Mouse (Mus musculus) limb, embryonic 12.5 days (tissue): ENCODE results near the gene Wiz. TPM values are rescaled to one million over a fixed set of nuclear protein-coding genes. Genes with fewer than 3 reads are reported as not detected.
A peak's percentile ranks its signal among the peaks of the same experiment; 100 is the strongest.

ENCODE experiments used
- ATAC-seq: fragments of 200-750 bp; cut with Nextera tagmentation; 2 replicates; pipeline ENCODE4 v1.8.0; 2017; ENCODE audit warnings: low read depth, moderate TSS enrichment; ENCODE audit not compliant: insufficient number of reproducible peaks, insufficient read depth, low FRiP score, low TSS enrichment
- H3K27ac ChIP-seq: fragments of 300-500 bp; sonication (generic); 2 replicates; pipeline ENCODE4 v1.5.1; 2016; ENCODE audit warnings: mild to moderate bottlenecking, moderate library complexity
- H3K27me3 ChIP-seq: fragments of 300-500 bp; sonication (generic); 2 replicates; pipeline ENCODE4 v1.6.1; 2016; ENCODE audit warnings: mild to moderate bottlenecking, moderate library complexity
- H3K36me3 ChIP-seq: fragments of 300-500 bp; sonication (generic); 2 replicates; pipeline ENCODE4 v1.6.1; 2016; ENCODE audit warnings: mild to moderate bottlenecking, moderate library complexity
- H3K4me1 ChIP-seq: fragments of 300-500 bp; sonication (generic); replicated peaks from 2 replicates; pipeline ENCODE4 v1.6.1; 2016
- H3K4me2 ChIP-seq: fragments of 300-500 bp; sonication (generic); 2 replicates; pipeline ENCODE4 v1.6.1; 2016; ENCODE audit warnings: mild to moderate bottlenecking, moderate library complexity
- H3K4me3 ChIP-seq: fragments of 300-500 bp; sonication (generic); replicated peaks from 2 replicates; pipeline ENCODE4 v1.5.1; 2016; ENCODE audit warnings: mild to moderate bottlenecking
- H3K9ac ChIP-seq: fragments of 300-500 bp; sonication (generic); replicated peaks from 2 replicates; pipeline ENCODE4 v1.6.1; 2016; ENCODE audit warnings: mild to moderate bottlenecking, moderate library complexity
- H3K9me3 ChIP-seq: fragments of 300-500 bp; sonication (generic); 2 replicates; pipeline ENCODE4 v1.6.1; 2016; ENCODE audit warnings: mild to moderate bottlenecking, moderate library complexity
- WGBS: fragments of 180-500 bp; shearing (Covaris S2); methylation state at CpG from one replicate; pipeline ENCODE4 v1.1.7; 2016; 5-methylcytosine and 5-hydroxymethylcytosine counted together
- polyA plus RNA-seq: library from polyadenylated mRNA; unstranded; fragments of >200 nt; fragmentation: Nextera tagmentation; extraction: Ambion mirVana; gene quantifications from 2 replicates; pipeline ENCODE4 v1.2.1, GENCODE M21; 2016

Wiz gene
- polyA plus RNA-seq, 1 experiment from 2014 or later, result 30.0 TPM

- H3K9ac ChIP-seq, result no peak overlapping the region
- H3K27ac ChIP-seq, result no peak overlapping the region
- no peaks in the 10 kb centered on the region for H3K27me3 ChIP-seq
- 92% methylated on average over 7 of the region's 7 CpGs for WGBS
- no peak overlapping the region for H3K4me2 ChIP-seq
- no peak for ATAC-seq
- peaks cover 10% of the 10 kb centered on the region for H3K4me1 ChIP-seq
- H3K36me3 ChIP-seq, result peaks cover 96% of the 10 kb centered on the region
- no peaks in the 10 kb centered on the region for H3K9me3 ChIP-seq
- no peak overlapping the region for H3K4me3 ChIP-seq
Observed at GRCm38 (mm10) chr17:32358192-32358942, 30.9 kb downstream of the Wiz start.

- H3K9me3 ChIP-seq, result no peaks in the 10 kb centered on the region
- peaks cover 93% of the 10 kb centered on the region for H3K36me3 ChIP-seq
- 88% methylated on average over 24 of the region's 24 CpGs for WGBS
- ATAC-seq, result no peak
- no peak overlapping the region for H3K27ac ChIP-seq
- no peaks in the 10 kb centered on the region; the same call in 1 of the 2 replicates for H3K4me1 ChIP-seq
- H3K4me3 ChIP-seq, result no peak overlapping the region
- H3K4me2 ChIP-seq, result no peak overlapping the region
- no peaks in the 10 kb centered on the region for H3K27me3 ChIP-seq
- no peak overlapping the region for H3K9ac ChIP-seq
Observed at GRCm38 (mm10) chr17:32356766-32357760, 32.2 kb downstream of the Wiz start.

- Histone ChIP-seq H3K27ac (no peak overlapping the region), H3K9me3 (no peaks in the 10 kb centered on the region), H3K4me1 (no peaks in the 10 kb centered on the region), H3K9ac (no peak overlapping the region), H3K4me2 (no peak overlapping the region), H3K36me3 (peaks cover 85% of the 10 kb centered on the region), H3K27me3 (no peaks in the 10 kb centered on the region), H3K4me3 (no peak overlapping the region)
- 92% methylated on average over 9 of the region's 9 CpGs for WGBS
- ATAC-seq, result no peak
Observed at GRCm38 (mm10) chr17:32356281-32356680, 33.0 kb downstream of the Wiz start.

GRCm38 (mm10) chr17:32355031-32355430 is 34.2 kb downstream of the Wiz start:
- Histone ChIP-seq H3K4me2 (no peak overlapping the region), H3K27ac (no peak overlapping the region), H3K4me1 (no peaks in the 10 kb centered on the region), H3K36me3 (peaks cover 73% of the 10 kb centered on the region), H3K9me3 (no peaks in the 10 kb centered on the region), H3K4me3 (no peak overlapping the region), H3K27me3 (no peaks in the 10 kb centered on the region), H3K9ac (no peak overlapping the region)
- 92% methylated on average over 6 of the region's 6 CpGs for WGBS
- ATAC-seq, result no peak

GRCm38 (mm10) chr17:32354211-32354610 is 35.0 kb downstream of the Wiz start:
- 71% methylated on average over 5 of the region's 5 CpGs for WGBS
- H3K9ac ChIP-seq, result no peak overlapping the region
- peaks cover 7% of the 10 kb centered on the region for H3K4me1 ChIP-seq
- peaks cover 65% of the 10 kb centered on the region for H3K36me3 ChIP-seq
- H3K27ac ChIP-seq, result no peak overlapping the region
- H3K27me3 ChIP-seq, result no peaks in the 10 kb centered on the region
- H3K9me3 ChIP-seq, result no peaks in the 10 kb centered on the region
- no peak for ATAC-seq
- no peak overlapping the region for H3K4me3 ChIP-seq
- no peak overlapping the region for H3K4me2 ChIP-seq

GRCm38 (mm10) chr17:32353696-32354095 is 35.5 kb downstream of the Wiz start:
- Histone ChIP-seq H3K36me3 (peaks cover 60% of the 10 kb centered on the region), H3K9me3 (no peaks in the 10 kb centered on the region), H3K9ac (no peak overlapping the region), H3K4me3 (no peak overlapping the region), H3K4me2 (no peak overlapping the region), H3K27ac (no peak overlapping the region), H3K4me1 (peaks cover 13% of the 10 kb centered on the region), H3K27me3 (no peaks in the 10 kb centered on the region)
- no peak for ATAC-seq
- WGBS, result 98% methylated on average over 4 of the region's 4 CpGs

- no peak for ATAC-seq
- no peak overlapping the region for H3K27ac ChIP-seq
- no peaks in the 10 kb centered on the region for H3K9me3 ChIP-seq
- H3K4me3 ChIP-seq, result no peak overlapping the region
- peaks cover 40% of the 10 kb centered on the region for H3K36me3 ChIP-seq
- H3K4me1 ChIP-seq, result peaks cover 18% of the 10 kb centered on the region
- no peak overlapping the region for H3K4me2 ChIP-seq
- no peaks in the 10 kb centered on the region for H3K27me3 ChIP-seq
- H3K9ac ChIP-seq, result no peak overlapping the region
Observed at GRCm38 (mm10) chr17:32351726-32352125, 37.5 kb downstream of the Wiz start.

- Histone ChIP-seq H3K4me1 (peaks cover 18% of the 10 kb centered on the region), H3K9me3 (no peaks in the 10 kb centered on the region), H3K9ac (no peak overlapping the region), H3K27ac (no peak overlapping the region), H3K27me3 (no peaks in the 10 kb centered on the region), H3K36me3 (peaks cover 35% of the 10 kb centered on the region), H3K4me3 (no peak overlapping the region; the same call in 1 of the 2 replicates), H3K4me2 (peak overlapping the region; percentile 64)
- ATAC-seq, result no peak
- 67% methylated on average over 3 of the region's 3 CpGs for WGBS
Observed at GRCm38 (mm10) chr17:32351269-32351668, 38.0 kb downstream of the Wiz start.

- Histone ChIP-seq H3K27me3 (no peaks in the 10 kb centered on the region), H3K36me3 (peaks cover 27% of the 10 kb centered on the region), H3K9me3 (no peaks in the 10 kb centered on the region), H3K4me1 (peaks cover 18% of the 10 kb centered on the region), H3K27ac (peak within 1 kb of the TSS; percentile 47; the same call in 1 of the 2 replicates), H3K4me2 (peak within 1 kb of the TSS; percentile 84), H3K4me3 (peak within 1 kb of the TSS; percentile 81), H3K9ac (peak within 1 kb of the TSS; percentile 76)
- WGBS, result under 1% methylated on average over 37 of the region's 37 CpGs
- ATAC-seq, result peak; percentile 97
Observed at GRCm38 (mm10) chr17:32350382-32350983, 38.8 kb downstream of the Wiz start, which contains the start of gene Akap8l. Gene Akap8l, minus strand, starts transcription at chr17:32350607.

GRCm38 (mm10) chr17:32349851-32350381 is 39.3 kb downstream of the Wiz start:
- Histone ChIP-seq H3K9me3 (no peaks in the 10 kb centered on the region), H3K4me3 (peak overlapping the region; percentile 81), H3K27me3 (no peaks in the 10 kb centered on the region), H3K4me2 (peak overlapping the region; percentile 84), H3K9ac (peak overlapping the region; percentile 76), H3K36me3 (peaks cover 25% of the 10 kb centered on the region), H3K4me1 (peaks cover 18% of the 10 kb centered on the region), H3K27ac (peak overlapping the region; percentile 47; the same call in 1 of the 2 replicates)
- WGBS, result under 1% methylated on average over 24 of the region's 24 CpGs
- ATAC-seq, result no peak; the same call in 1 of the 2 replicates
